Mouse (Mus musculus) T-cell, adult 2 months (primary cell): ENCODE results near the gene Slc44a3.
A peak's percentile ranks its signal among the peaks of the same experiment; 100 is the strongest.

ENCODE experiments used
- DNase-seq: peaks from one replicate; pipeline ENCODE4 v3.0.0; 2022; ENCODE audit warnings: low spot score

Slc44a3 gene

GRCm38 (mm10) chr3:121460473-121461193, 71.6 kb downstream of the Slc44a3 start:
- no peak for DNase-seq

- no peak for DNase-seq
These were observed 73.4 kb downstream of the Slc44a3 start for GRCm38 (mm10) chr3:121458545-121459492.

- DNase-seq: no peak
These were observed 80.8 kb downstream of the Slc44a3 start for GRCm38 (mm10) chr3:121451404-121451803.

- no peak for DNase-seq
These were observed 82.7 kb downstream of the Slc44a3 start for GRCm38 (mm10) chr3:121449527-121449926.

GRCm38 (mm10) chr3:121448606-121449005, 83.6 kb downstream of the Slc44a3 start:
- no peak for DNase-seq

- no peak for DNase-seq
These were observed 84.2 kb downstream of the Slc44a3 start for GRCm38 (mm10) chr3:121448029-121448468.

- no peak for DNase-seq
These were observed 85.8 kb downstream of the Slc44a3 start for GRCm38 (mm10) chr3:121446454-121446853.

- DNase-seq: no peak
These were observed 87.8 kb downstream of the Slc44a3 start for GRCm38 (mm10) chr3:121444414-121444813.

- DNase-seq: no peak
These were observed 88.3 kb downstream of the Slc44a3 start for GRCm38 (mm10) chr3:121443861-121444271.

GRCm38 (mm10) chr3:121442288-121442687, 89.9 kb downstream of the Slc44a3 start:
- DNase-seq: peak; percentile 37

- DNase-seq: no peak
These were observed 90.7 kb downstream of the Slc44a3 start for GRCm38 (mm10) chr3:121441504-121441903.

- no peak for DNase-seq
These were observed 92.5 kb downstream of the Slc44a3 start for GRCm38 (mm10) chr3:121439623-121440161.

GRCm38 (mm10) chr3:121437996-121438395, 94.2 kb downstream of the Slc44a3 start:
- DNase-seq: no peak

- DNase-seq: no peak
These were observed 95.1 kb downstream of the Slc44a3 start for GRCm38 (mm10) chr3:121437070-121437469.

GRCm38 (mm10) chr3:121435296-121435695, 96.9 kb downstream of the Slc44a3 start:
- DNase-seq: no peak

GRCm38 (mm10) chr3:121433968-121434533, 98.2 kb downstream of the Slc44a3 start:
- DNase-seq: no peak

GRCm38 (mm10) chr3:121433359-121433758, 98.8 kb downstream of the Slc44a3 start:
- no peak for DNase-seq

- no peak for DNase-seq
These were observed 101.8 kb downstream of the Slc44a3 start for GRCm38 (mm10) chr3:121430289-121430936.

- DNase-seq: no peak
These were observed 102.7 kb downstream of the Slc44a3 start for GRCm38 (mm10) chr3:121429469-121429868.

GRCm38 (mm10) chr3:121428696-121429259, 103.4 kb downstream of the Slc44a3 start:
- no peak for DNase-seq

GRCm38 (mm10) chr3:121428230-121428629, 104.0 kb downstream of the Slc44a3 start:
- DNase-seq: no peak
